Mouse (Mus musculus) midbrain, embryonic 12.5 days (tissue): ENCODE results near the gene Loxl3. TPM values are rescaled to one million over a fixed set of nuclear protein-coding genes. Genes with fewer than 3 reads are reported as not detected.

ENCODE experiments used
- ATAC-seq: fragments of 200-750 bp; cut with Nextera tagmentation; 2 replicates; pipeline ENCODE4 v1.8.0; 2017; ENCODE audit warnings: low read depth, moderate TSS enrichment, moderate library complexity; ENCODE audit not compliant: low FRiP score
- H3K27ac ChIP-seq: fragments of 300-500 bp; sonication (generic); replicated peaks from 2 replicates; pipeline ENCODE4 v1.5.1; 2016; ENCODE audit warnings: mild to moderate bottlenecking
- H3K27me3 ChIP-seq: fragments of 300-500 bp; sonication (generic); 2 replicates; pipeline ENCODE4 v1.6.1; 2016; ENCODE audit warnings: mild to moderate bottlenecking
- H3K36me3 ChIP-seq: fragments of 300-500 bp; sonication (generic); 2 replicates; pipeline ENCODE4 v1.6.1; 2016
- H3K4me1 ChIP-seq: fragments of 300-500 bp; sonication (generic); 2 replicates; pipeline ENCODE4 v1.6.1; 2016
- H3K4me2 ChIP-seq: fragments of 300-500 bp; sonication (generic); replicated peaks from 2 replicates; pipeline ENCODE4 v1.6.1; 2016; ENCODE audit warnings: mild to moderate bottlenecking, moderate library complexity
- H3K4me3 ChIP-seq: fragments of 300-500 bp; sonication (generic); 2 replicates; pipeline ENCODE4 v1.5.1; 2016; ENCODE audit warnings: mild to moderate bottlenecking
- H3K9ac ChIP-seq: fragments of 300-500 bp; sonication (generic); replicated peaks from 2 replicates; pipeline ENCODE4 v1.6.1; 2016; ENCODE audit warnings: mild to moderate bottlenecking, moderate library complexity
- H3K9me3 ChIP-seq: fragments of 300-500 bp; sonication (generic); 2 replicates; pipeline ENCODE4 v1.6.1; 2016; ENCODE audit warnings: mild to moderate bottlenecking
- WGBS: fragments of 180-500 bp; shearing (Covaris S2); methylation state at CpG from one replicate; pipeline ENCODE4 v1.1.7; 2016; 5-methylcytosine and 5-hydroxymethylcytosine counted together
- polyA plus RNA-seq: library from polyadenylated mRNA; unstranded; fragments of >200 nt; fragmentation: Nextera tagmentation; extraction: Ambion mirVana; gene quantifications from 2 replicates; pipeline ENCODE4 v1.2.1, GENCODE M21; 2016

The Loxl3 gene
- polyA plus RNA-seq, 1 experiment from 2014 or later: 14.7 TPM

- no peaks in the 10 kb centered on the region for H3K27me3 ChIP-seq
- H3K4me3 ChIP-seq: no peak overlapping the region
- H3K36me3 ChIP-seq: no peaks in the 10 kb centered on the region
- no peak overlapping the region for H3K9ac ChIP-seq
- 66% methylated on average over 7 of the region's 7 CpGs for WGBS
- H3K4me2 ChIP-seq: no peak overlapping the region
- no peaks in the 10 kb centered on the region for H3K4me1 ChIP-seq
- ATAC-seq: no peak
- no peak overlapping the region for H3K27ac ChIP-seq
- no peaks in the 10 kb centered on the region for H3K9me3 ChIP-seq
Measured at GRCm38 (mm10) chr6:83004872-83005271, 29.1 kb upstream of the Loxl3 start.

- H3K9me3 ChIP-seq: no peaks in the 10 kb centered on the region
- H3K9ac ChIP-seq: no peak overlapping the region
- H3K27me3 ChIP-seq: no peaks in the 10 kb centered on the region
- H3K36me3 ChIP-seq: no peaks in the 10 kb centered on the region
- no peak overlapping the region for H3K4me3 ChIP-seq
- no peaks in the 10 kb centered on the region for H3K4me1 ChIP-seq
- no peak for ATAC-seq
- H3K27ac ChIP-seq: no peak overlapping the region
- no peak overlapping the region for H3K4me2 ChIP-seq
- 87% methylated on average over 10 of the region's 10 CpGs for WGBS
Measured at GRCm38 (mm10) chr6:83005444-83006011, 28.4 kb upstream of the Loxl3 start.

- H3K27me3 ChIP-seq: no peaks in the 10 kb centered on the region
- H3K27ac ChIP-seq: no peak overlapping the region
- no peaks in the 10 kb centered on the region for H3K4me1 ChIP-seq
- WGBS: 90% methylated on average over 6 of the region's 6 CpGs
- no peaks in the 10 kb centered on the region for H3K36me3 ChIP-seq
- no peaks in the 10 kb centered on the region for H3K9me3 ChIP-seq
- H3K4me2 ChIP-seq: no peak overlapping the region
- H3K4me3 ChIP-seq: no peak overlapping the region
- no peak overlapping the region for H3K9ac ChIP-seq
- no peak for ATAC-seq
Measured at GRCm38 (mm10) chr6:83006114-83006513, 27.9 kb upstream of the Loxl3 start.

- no peak for ATAC-seq
- H3K9me3 ChIP-seq: no peaks in the 10 kb centered on the region
- no peak overlapping the region for H3K27ac ChIP-seq
- H3K9ac ChIP-seq: no peak overlapping the region
- H3K36me3 ChIP-seq: no peaks in the 10 kb centered on the region
- WGBS: 83% methylated on average over 3 of the region's 3 CpGs
- H3K4me2 ChIP-seq: no peak overlapping the region
- H3K4me3 ChIP-seq: no peak overlapping the region
- no peaks in the 10 kb centered on the region for H3K4me1 ChIP-seq
- H3K27me3 ChIP-seq: no peaks in the 10 kb centered on the region
Measured at GRCm38 (mm10) chr6:83008659-83009058, 25.3 kb upstream of the Loxl3 start.

GRCm38 (mm10) chr6:83010010-83010409, 24.0 kb upstream of the Loxl3 start:
- Histone ChIP-seq H3K9ac (no peak overlapping the region), H3K27me3 (no peaks in the 10 kb centered on the region), H3K4me2 (no peak overlapping the region), H3K4me1 (no peaks in the 10 kb centered on the region), H3K27ac (no peak overlapping the region), H3K4me3 (no peak overlapping the region), H3K9me3 (no peaks in the 10 kb centered on the region), H3K36me3 (no peaks in the 10 kb centered on the region)
- 70% methylated on average over 7 of the region's 7 CpGs for WGBS
- ATAC-seq: no peak

GRCm38 (mm10) chr6:83011255-83011654, 22.7 kb upstream of the Loxl3 start:
- H3K4me3 ChIP-seq: no peak overlapping the region
- no peaks in the 10 kb centered on the region for H3K4me1 ChIP-seq
- H3K9me3 ChIP-seq: no peaks in the 10 kb centered on the region
- no peak overlapping the region for H3K4me2 ChIP-seq
- H3K9ac ChIP-seq: no peak overlapping the region
- H3K36me3 ChIP-seq: no peaks in the 10 kb centered on the region
- 86% methylated on average over 7 of the region's 7 CpGs for WGBS
- H3K27ac ChIP-seq: no peak overlapping the region
- no peak for ATAC-seq
- no peaks in the 10 kb centered on the region for H3K27me3 ChIP-seq

GRCm38 (mm10) chr6:83011756-83012155, 22.2 kb upstream of the Loxl3 start:
- 71% methylated on average over 6 of the region's 6 CpGs for whole genome bisulfite sequencing
- no peak for ATAC-seq
- no peaks in the 10 kb centered on the region for H3K36me3 ChIP-seq
- no peaks in the 10 kb centered on the region for H3K4me1 ChIP-seq
- no peaks in the 10 kb centered on the region for H3K27me3 ChIP-seq
- no peak overlapping the region for H3K4me3 ChIP-seq
- no peak overlapping the region for H3K4me2 ChIP-seq
- no peaks in the 10 kb centered on the region for H3K9me3 ChIP-seq
- H3K27ac ChIP-seq: no peak overlapping the region
- no peak overlapping the region for H3K9ac ChIP-seq

- H3K9me3 ChIP-seq: no peaks in the 10 kb centered on the region
- H3K27me3 ChIP-seq: no peaks in the 10 kb centered on the region
- H3K4me2 ChIP-seq: no peak overlapping the region
- no peaks in the 10 kb centered on the region for H3K4me1 ChIP-seq
- ATAC-seq: no peak
- no peak overlapping the region for H3K9ac ChIP-seq
- H3K27ac ChIP-seq: no peak overlapping the region
- no peaks in the 10 kb centered on the region for H3K36me3 ChIP-seq
- 77% methylated on average over 5 of the region's 5 CpGs for WGBS
- no peak overlapping the region for H3K4me3 ChIP-seq
Measured at GRCm38 (mm10) chr6:83013444-83013843, 20.5 kb upstream of the Loxl3 start.

GRCm38 (mm10) chr6:83014482-83015466, 19.2 kb upstream of the Loxl3 start:
- ATAC-seq: no peak
- H3K4me3 ChIP-seq: no peak overlapping the region
- no peak overlapping the region for H3K4me2 ChIP-seq
- WGBS: 78% methylated on average over 12 of the region's 12 CpGs
- no peaks in the 10 kb centered on the region for H3K36me3 ChIP-seq
- H3K4me1 ChIP-seq: no peaks in the 10 kb centered on the region
- H3K9ac ChIP-seq: no peak overlapping the region
- H3K27me3 ChIP-seq: no peaks in the 10 kb centered on the region
- H3K9me3 ChIP-seq: no peaks in the 10 kb centered on the region
- no peak overlapping the region for H3K27ac ChIP-seq

GRCm38 (mm10) chr6:83015749-83016148, 18.2 kb upstream of the Loxl3 start:
- H3K9ac ChIP-seq: no peak overlapping the region
- no peak for ATAC-seq
- H3K27me3 ChIP-seq: no peaks in the 10 kb centered on the region
- H3K9me3 ChIP-seq: no peaks in the 10 kb centered on the region
- no peaks in the 10 kb centered on the region for H3K4me1 ChIP-seq
- 88% methylated on average over 2 of the region's 2 CpGs for WGBS
- H3K27ac ChIP-seq: no peak overlapping the region
- no peaks in the 10 kb centered on the region for H3K36me3 ChIP-seq
- no peak overlapping the region for H3K4me3 ChIP-seq
- no peak overlapping the region for H3K4me2 ChIP-seq

- Histone ChIP-seq H3K4me3 (no peak overlapping the region), H3K27me3 (no peaks in the 10 kb centered on the region), H3K4me2 (no peak overlapping the region), H3K9me3 (no peaks in the 10 kb centered on the region), H3K9ac (no peak overlapping the region), H3K36me3 (no peaks in the 10 kb centered on the region), H3K27ac (no peak overlapping the region), H3K4me1 (no peaks in the 10 kb centered on the region)
- WGBS: 72% methylated on average over 3 of the region's 3 CpGs
- no peak for ATAC-seq
Measured at GRCm38 (mm10) chr6:83017190-83017589, 16.8 kb upstream of the Loxl3 start.

- Histone ChIP-seq H3K9me3 (no peaks in the 10 kb centered on the region), H3K27me3 (0 out of 2 replicates have a peak, but pooled peaks cover 3% of the 10 kb centered on the region), H3K36me3 (no peaks in the 10 kb centered on the region), H3K4me1 (no peaks in the 10 kb centered on the region), H3K4me3 (no peak overlapping the region), H3K9ac (no peak overlapping the region), H3K4me2 (no peak overlapping the region), H3K27ac (no peak overlapping the region)
- no peak for ATAC-seq
- WGBS: 75% methylated on average over 3 of the region's 3 CpGs
Measured at GRCm38 (mm10) chr6:83019044-83019443, 14.9 kb upstream of the Loxl3 start.
